Mouse (Mus musculus): ENCODE results near the gene Ccdc87. TPM values are rescaled to one million over a fixed set of nuclear protein-coding genes. Genes with fewer than 3 reads are reported as not detected.

The Ccdc87 gene
- polyA plus RNA-seq (2017; shearing (Covaris generic)): 0.11 TPM

DNA sequence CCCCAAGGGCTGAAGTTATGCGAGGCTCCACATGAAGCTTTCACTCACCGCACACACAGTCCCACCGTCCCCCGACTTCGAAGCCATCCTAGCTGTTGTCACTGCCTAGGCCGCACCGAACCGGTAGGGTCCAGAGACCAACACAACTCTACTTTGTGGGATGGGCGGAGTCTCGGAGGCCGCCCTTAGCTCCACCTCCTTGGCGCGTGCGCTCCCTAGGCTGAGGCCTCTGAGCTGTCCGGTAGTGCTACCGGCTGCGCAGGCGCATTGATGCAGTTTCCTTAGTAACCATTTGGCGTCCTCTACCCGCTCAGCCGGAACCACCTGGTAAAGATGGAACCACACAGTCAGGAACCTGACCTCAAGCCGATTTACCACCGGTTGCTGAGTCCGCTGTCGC lies at the start of gene Ccdc87, which contains the start of gene Ccs:
Gene Ccdc87 (plus strand): TSS at position 218 of the 400 bp plus-strand sequence.
Gene Ccs (minus strand): TSS at position 184 of the 400 bp plus-strand sequence.

GRCm38 (mm10) chr19:4793831-4794422 lies 45.2 kb upstream of the Ccdc87 start, which contains the start of gene Rbm4:
Gene Rbm4, minus strand, starts transcription at chr19:4793901.

GRCm38 (mm10) chr19:4811063-4811908 lies 27.9 kb upstream of the Ccdc87 start, which contains the start of the genes Gm21992 and Rbm14:
Gene Gm21992, minus strand, starts transcription at chr19:4811612.
Gene Rbm14, minus strand, starts transcription at chr19:4811634.

GRCm38 (mm10) chr19:4854552-4855469 lies 15.6 kb downstream of the Ccdc87 start, which contains the start of gene Ctsf:
Gene Ctsf, plus strand, starts transcription at chr19:4855130.

DNA sequence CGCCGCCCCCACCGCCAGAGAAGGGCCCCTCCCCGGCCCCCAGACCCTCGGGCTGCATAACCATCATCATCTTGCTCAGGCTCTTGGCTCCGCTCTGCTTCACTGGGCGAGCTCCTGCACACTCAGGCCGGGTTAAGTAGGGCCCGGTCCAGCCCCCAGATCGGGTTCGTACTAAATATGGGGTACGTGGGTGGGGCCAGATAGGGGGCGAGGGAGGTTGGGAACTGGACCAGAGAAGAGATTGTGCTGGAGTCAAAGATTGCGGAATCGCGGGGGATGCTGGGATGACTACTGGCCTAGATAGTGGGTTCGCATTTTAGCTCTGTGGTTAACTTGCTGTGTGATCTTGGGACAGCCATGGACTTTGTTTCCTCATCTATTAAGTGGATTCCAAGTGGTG lies 38.6 kb downstream of the Ccdc87 start, which contains the start of gene Actn3:
Gene Actn3 (minus strand): TSS at position 125 of the 400 bp plus-strand sequence.

DNA sequence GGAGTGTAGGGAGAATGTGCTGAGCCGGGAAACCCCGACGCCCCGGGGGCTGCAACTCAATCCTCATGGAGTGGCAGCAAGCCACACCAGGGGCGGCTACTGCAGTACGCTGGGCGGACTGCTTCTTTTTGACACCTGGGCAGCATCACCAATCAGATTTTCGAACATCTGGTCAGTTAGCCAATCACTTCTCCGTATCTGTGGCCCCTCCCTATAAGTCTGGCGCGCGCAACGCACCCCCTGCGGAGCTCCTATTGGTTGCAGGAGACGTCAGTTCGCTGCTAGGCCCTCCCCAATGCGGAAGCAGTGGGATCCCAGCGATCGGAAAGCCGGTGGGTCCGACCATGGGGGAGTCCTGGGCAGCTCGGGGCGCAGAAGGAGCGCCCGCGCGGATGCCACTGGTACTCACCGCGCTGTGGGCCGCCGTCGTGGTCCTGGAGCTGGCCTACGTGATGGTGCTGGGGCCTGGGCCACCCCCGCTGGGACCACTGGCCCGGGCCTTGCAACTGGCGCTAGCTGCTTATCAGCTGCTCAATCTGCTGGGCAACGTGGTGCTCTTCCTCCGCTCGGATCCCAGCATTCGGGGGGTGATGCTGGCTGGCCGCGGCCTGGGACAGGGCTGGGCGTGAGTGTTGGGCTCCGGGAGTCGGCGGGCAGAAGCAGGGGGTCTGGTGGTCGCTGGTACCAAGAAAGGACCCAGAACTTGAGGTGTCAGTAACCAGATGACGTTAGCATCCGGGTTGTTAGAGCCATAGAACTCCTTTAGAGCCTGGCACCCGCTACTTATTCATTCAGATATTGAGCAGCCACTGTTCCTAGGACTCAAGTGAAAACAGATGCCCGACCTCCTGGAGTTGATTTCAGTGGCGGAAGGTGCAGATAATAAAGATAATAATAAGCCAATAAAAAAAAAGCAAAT lies 39.5 kb downstream of the Ccdc87 start, which contains the start of gene Zdhhc24:
Gene Zdhhc24 (plus strand): TSS at position 264 of the 919 bp plus-strand sequence.

Other genes starting within 250 kb of the Ccdc87 start
- gene Lrfn4, start 223.7 kb upstream of the Ccdc87 start, polyA plus RNA-seq (2017; shearing (Covaris generic)): 0.76 TPM
- gene Rce1, start 213.7 kb upstream of the Ccdc87 start, polyA plus RNA-seq (2017; shearing (Covaris generic)): 74.6 TPM
- gene Gm960, start 140.7 kb upstream of the Ccdc87 start, polyA plus RNA-seq (2017; shearing (Covaris generic)): 0.17 TPM
- 0.34 TPM for gene Sptbn2, start 128.2 kb upstream of the Ccdc87 start, polyA plus RNA-seq (2017; shearing (Covaris generic))
- gene Rbm4b, start 82.9 kb upstream of the Ccdc87 start, polyA plus RNA-seq (2017; shearing (Covaris generic)): 58.9 TPM
- gene Rbm4, start 45.5 kb upstream of the Ccdc87 start, polyA plus RNA-seq (2017; shearing (Covaris generic)): 44.4 TPM
- 19.3 TPM for gene Gm21992, start 27.8 kb upstream of the Ccdc87 start, polyA plus RNA-seq (2017; shearing (Covaris generic))
- 78.0 TPM for gene Rbm14, start 27.7 kb upstream of the Ccdc87 start, polyA plus RNA-seq (2017; shearing (Covaris generic))
- gene Ccs, start within 50 bp of the Ccdc87 start, polyA plus RNA-seq (2017; shearing (Covaris generic)): 30.5 TPM
- 8.5 TPM for gene Ctsf, start 15.8 kb downstream of the Ccdc87 start, polyA plus RNA-seq (2017; shearing (Covaris generic))
- gene Actn3, start 38.5 kb downstream of the Ccdc87 start, polyA plus RNA-seq (2017; shearing (Covaris generic)): not detected
- 3.8 TPM for gene Zdhhc24, start 39.3 kb downstream of the Ccdc87 start, polyA plus RNA-seq (2017; shearing (Covaris generic))
- 0.37 TPM for gene Bbs1, start 67.3 kb downstream of the Ccdc87 start, polyA plus RNA-seq (2017; shearing (Covaris generic))
- 59.5 TPM for gene Dpp3, start 88.9 kb downstream of the Ccdc87 start, polyA plus RNA-seq (2017; shearing (Covaris generic))
- gene Peli3, start 103.8 kb downstream of the Ccdc87 start, polyA plus RNA-seq (2017; shearing (Covaris generic)): 1.1 TPM
- 37.5 TPM for gene Mrpl11, start 122.8 kb downstream of the Ccdc87 start, polyA plus RNA-seq (2017; shearing (Covaris generic))
- gene Npas4, start 150.9 kb downstream of the Ccdc87 start, polyA plus RNA-seq (2017; shearing (Covaris generic)): not detected
- gene Slc29a2, start 184.5 kb downstream of the Ccdc87 start, polyA plus RNA-seq (2017; shearing (Covaris generic)): 2.2 TPM
- 3.6 TPM for gene B4gat1, start 199.5 kb downstream of the Ccdc87 start, polyA plus RNA-seq (2017; shearing (Covaris generic))
- gene AC124502.3, start 199.5 kb downstream of the Ccdc87 start, polyA plus RNA-seq (2017; shearing (Covaris generic)): 2.4 TPM
- gene Brms1, start 202.0 kb downstream of the Ccdc87 start, polyA plus RNA-seq (2017; shearing (Covaris generic)): 84.9 TPM
- 0.35 TPM for gene Rin1, start 211.1 kb downstream of the Ccdc87 start, polyA plus RNA-seq (2017; shearing (Covaris generic))
- gene Cd248, start 228.7 kb downstream of the Ccdc87 start, polyA plus RNA-seq (2017; shearing (Covaris generic)): not detected
- 0.57 TPM for gene Tmem151a, start 246.2 kb downstream of the Ccdc87 start, polyA plus RNA-seq (2017; shearing (Covaris generic))
- 28.5 TPM for gene Yif1a, start 249.2 kb downstream of the Ccdc87 start, polyA plus RNA-seq (2017; shearing (Covaris generic))